In the genomic region with DNA sequence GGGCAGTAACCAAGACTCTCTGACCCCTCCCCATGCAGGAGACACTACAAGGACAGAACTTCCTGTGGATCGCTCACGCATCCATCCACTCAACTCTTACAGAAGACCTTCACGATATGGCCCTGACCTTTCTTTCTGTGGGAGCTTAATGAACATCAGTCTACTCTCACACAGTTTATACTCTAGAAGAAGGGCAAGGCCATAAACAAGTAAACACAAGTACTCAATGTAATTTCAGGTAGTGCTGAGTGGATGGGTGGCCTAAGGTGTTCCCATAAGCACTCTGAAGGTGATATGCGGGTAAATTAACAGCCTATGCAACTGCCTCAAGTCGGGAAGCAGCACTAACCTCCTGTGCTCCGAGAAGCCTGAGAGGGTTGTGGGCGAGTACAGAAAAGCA, we compare ENCODE assay signal across 9 mouse cellular contexts. TPM values are rescaled to one million over a fixed set of nuclear protein-coding genes. Genes with fewer than 3 reads are reported as not detected.
DNase-seq lines count a peak whose midpoint lies in the region; ATAC-seq and TF ChIP-seq lines count a peak whose summit lies in the region.
"Had no signal": no experiment of that assay in that cellular context is flagged by ENCODE, and none has a peak within 500 bp of the region (broad histone marks: within the 10 kb centered on the region; RNA-seq: fewer than 3 reads in every experiment).

No protein-coding gene starts in this region.

- TF ChIP-seq CTCF in left cerebral cortex, adult 2 months (IDR thresholded peaks at IDR 0.05) = no peak
- no peak for TF ChIP-seq CTCF in cerebellum, adult 2 months (IDR thresholded peaks at IDR 0.05; ENCODE audit: borderline replicate concordance, insufficient read depth, low read depth, low read length)

- no peak overlapping the region for H3K27ac ChIP-seq in left cerebral cortex, adult 2 months
- no peak overlapping the region for H3K27ac ChIP-seq in embryonic facial prominence, embryonic 15.5 days (replicated peaks)
- no peak overlapping the region for H3K27ac ChIP-seq in intestine, embryonic 15.5 days
- H3K27ac ChIP-seq in cerebellum, adult 2 months (ENCODE audit: insufficient read depth, low read length) = no peak overlapping the region

- peaks cover 17% of the 10 kb centered on the region for H3K79me2 ChIP-seq in myocyte (ENCODE audit: control insufficient read depth, insufficient read depth)

- peak overlapping the region; percentile 43 for H3ac ChIP-seq in myocyte (ENCODE audit: control insufficient read depth, insufficient read length)

- H3K9me3 ChIP-seq in embryonic facial prominence, embryonic 15.5 days (replicated peaks) = no peaks in the 10 kb centered on the region
- no peaks in the 10 kb centered on the region for H3K9me3 ChIP-seq in intestine, embryonic 15.5 days

- WGBS in embryonic facial prominence, embryonic 15.5 days = 75% methylated on average over 7 of the region's 7 CpGs
- 69% methylated on average over 7 of the region's 7 CpGs for WGBS in intestine, embryonic 15.5 days
- 81% methylated on average over 7 of the region's 7 CpGs for WGBS in cerebellum, adult 2 months

- H3K4me1 ChIP-seq in embryonic facial prominence, embryonic 15.5 days = peaks cover 22% of the 10 kb centered on the region
- H3K4me1 ChIP-seq in intestine, embryonic 15.5 days (replicated peaks) = peaks cover 7% of the 10 kb centered on the region
- peaks cover 5% of the 10 kb centered on the region; the same call in 1 of the 2 replicates for H3K4me1 ChIP-seq in cerebellum, adult 2 months (ENCODE audit: control insufficient read depth, insufficient read depth, low read length)

- no peak for ATAC-seq in embryonic facial prominence, embryonic 15.5 days (ENCODE audit: insufficient number of reproducible peaks, low FRiP score, low TSS enrichment, low read depth)
- no peak for ATAC-seq in intestine, embryonic 15.5 days
- no peak for ATAC-seq in cerebellum, adult (ENCODE audit: insufficient number of reproducible peaks, low FRiP score, low TSS enrichment)

- no peak for TF ChIP-seq POLR2A in myocyte (IDR thresholded peaks at IDR 0.05; ENCODE audit: insufficient read length, low read depth)
- TF ChIP-seq POLR2A in cerebellum, adult 2 months (IDR thresholded peaks at IDR 0.05; ENCODE audit: borderline replicate concordance, insufficient read depth, low read length) = no peak

- no peak for DNase-seq in left cerebral cortex, adult 2 months (ENCODE audit: extremely low spot score in 1 of 2, low spot score in 2 of 2)
- DNase-seq in left cerebral cortex, postnatal 14 days (ENCODE audit: low spot score in 2 of 2) = no peak
- no peak for DNase-seq in thymus, postnatal 25 days
- DNase-seq in cerebellum, adult 2 months = no peak
- DNase-seq: gastrocnemius, postnatal 14 days had no signal

- no peaks in the 10 kb centered on the region for H3K27me3 ChIP-seq in embryonic facial prominence, embryonic 15.5 days
- no peaks in the 10 kb centered on the region for H3K27me3 ChIP-seq in intestine, embryonic 15.5 days (replicated peaks)
- no peaks in the 10 kb centered on the region for H3K27me3 ChIP-seq in myocyte (ENCODE audit: control insufficient read depth, insufficient read depth, insufficient read length)
- H3K27me3 ChIP-seq in cerebellum, adult 2 months (ENCODE audit: control insufficient read depth, insufficient read depth, low read length) = no peaks in the 10 kb centered on the region

- intact Hi-C loops in left cerebral cortex, adult 2 months (cut with DNase I) = loop anchor here (5.0 kb wide), 1 partner anchor 169 kb away; no protein-coding TSS in a partner anchor
- intact Hi-C loops in left cerebral cortex, postnatal 14 days (cut with DNase I) = loop anchor here (10.0 kb wide), 1 partner anchor 127 kb away; no protein-coding TSS in a partner anchor

- peak overlapping the region; percentile 74 for H3K4me2 ChIP-seq in embryonic facial prominence, embryonic 15.5 days (replicated peaks)
- H3K4me2 ChIP-seq in intestine, embryonic 15.5 days (replicated peaks) = peak overlapping the region; percentile 77
- H3K4me2 ChIP-seq in myocyte (ENCODE audit: low read depth) = peak overlapping the region; percentile 68

- H3K36me3 ChIP-seq in embryonic facial prominence, embryonic 15.5 days = peaks cover 28% of the 10 kb centered on the region
- no peaks in the 10 kb centered on the region for H3K36me3 ChIP-seq in intestine, embryonic 15.5 days
- peaks cover 4% of the 10 kb centered on the region for H3K36me3 ChIP-seq in myocyte (ENCODE audit: control insufficient read depth, insufficient read depth)

- peak overlapping the region; percentile 52; the same call in 1 of the 2 replicates for H3K9ac ChIP-seq in embryonic facial prominence, embryonic 15.5 days
- H3K9ac ChIP-seq in intestine, embryonic 15.5 days = 0 out of 2 replicates have a peak overlapping the region, but pooled peaks have one; percentile 69

- peak overlapping the region; percentile 95 for H3K4me3 ChIP-seq in left cerebral cortex, adult 2 months
- H3K4me3 ChIP-seq in embryonic facial prominence, embryonic 15.5 days (replicated peaks) = peak overlapping the region; percentile 81
- peak overlapping the region; percentile 58 for H3K4me3 ChIP-seq in intestine, embryonic 15.5 days (replicated peaks)
- H3K4me3 ChIP-seq in myocyte = peak overlapping the region; percentile 82
- no peak overlapping the region for H3K4me3 ChIP-seq in cerebellum, adult 2 months (replicated peaks; ENCODE audit: insufficient read depth, low read depth, low read length)

TF ChIP-seq in myocyte, 11 proteins besides CTCF, POLR2A, EP300 and RAD21:
- no peak for TF ChIP-seq MYOD1 (IDR thresholded peaks at IDR 0.05; ENCODE audit: control insufficient read depth in 1 of 3, insufficient read length in 2 of 3, low read depth in 2 of 3)
- no peak for TF ChIP-seq TCF12 (IDR thresholded peaks at IDR 0.05; ENCODE audit: insufficient read depth, poor library complexity, severe bottlenecking)
- TF ChIP-seq REST (IDR thresholded peaks at IDR 0.05; ENCODE audit: insufficient read depth, insufficient read length) = no peak
- no peak for TF ChIP-seq MYOG (IDR thresholded peaks at IDR 0.05; ENCODE audit: control insufficient read depth in 1 of 3, insufficient read depth in 1 of 3, insufficient read length in 2 of 3, low read depth in 2 of 3)
- TF ChIP-seq CEBPB (IDR thresholded peaks at IDR 0.05; ENCODE audit: insufficient read depth, poor library complexity, severe bottlenecking) = no peak
- no peak for TF ChIP-seq POLR2AphosphoS2 (IDR thresholded peaks at IDR 0.05; ENCODE audit: insufficient read length, low read depth)
- TF ChIP-seq USF1 (IDR thresholded peaks at IDR 0.05; ENCODE audit: low read depth) = no peak
- TF ChIP-seq TCF3 (IDR thresholded peaks at IDR 0.05; ENCODE audit: insufficient read length, low read depth) = no peak
- no peak for TF ChIP-seq MAX (IDR thresholded peaks at IDR 0.05; ENCODE audit: low read depth)
- TF ChIP-seq E2F4 (IDR thresholded peaks at IDR 0.05; ENCODE audit: insufficient read depth) = no peak
- TF ChIP-seq SRF (IDR thresholded peaks at IDR 0.05; ENCODE audit: control insufficient read depth, insufficient read length, low read depth) = no peak

RNA-seq across cellular contexts. Expression of a gene that starts 1.1 kb away (rescaled TPM):
- 1 to 10 TPM; 8.3 to 9.1 TPM for total RNA-seq in left cerebral cortex, adult 2 months (2021)
- 1 to 10 TPM; 6.8 to 8.0 TPM for total RNA-seq in left cerebral cortex, postnatal 14 days (2021)
- polyA plus RNA-seq in embryonic facial prominence, embryonic 15.5 days (2015; fragmentation: Nextera tagmentation; extraction: Ambion mirVana) = 32.8 and 34.0 TPM in 2 replicates
- 30.2 and 34.0 TPM in 2 replicates for polyA plus RNA-seq in intestine, embryonic 15.5 days (2015; fragmentation: Nextera tagmentation; extraction: Ambion mirVana)
- polyA plus RNA-seq in myocyte (2012; fragmentation: generic; extraction: Trizol) = 10.0 TPM
- 9.0 and 10.2 TPM in 2 replicates for polyA plus RNA-seq in cerebellum, adult 2 months (2012; rRNA removed)

RNA-seq across cellular contexts. Expression of a gene that starts 5.5 kb away (rescaled TPM):
- total RNA-seq in left cerebral cortex, adult 2 months (2021) = 10 to 100 TPM; 28.9 to 32.6 TPM
- total RNA-seq in left cerebral cortex, postnatal 14 days (2021) = 10 to 100 TPM; 34.2 to 36.7 TPM
- 70.7 and 78.0 TPM in 2 replicates for polyA plus RNA-seq in embryonic facial prominence, embryonic 15.5 days (2015; fragmentation: Nextera tagmentation; extraction: Ambion mirVana)
- polyA plus RNA-seq in intestine, embryonic 15.5 days (2015; fragmentation: Nextera tagmentation; extraction: Ambion mirVana) = 47.3 and 49.0 TPM in 2 replicates
- 15.8 TPM for polyA plus RNA-seq in myocyte (2012; fragmentation: generic; extraction: Trizol)
- polyA plus RNA-seq in cerebellum, adult 2 months (2012; rRNA removed) = 37.6 and 38.7 TPM in 2 replicates
